33 mouse cellular contexts compared by ENCODE assay signal in genomic region chr4:125538301-125538965, GRCm38 (mm10). TPM values are rescaled to one million over a fixed set of nuclear protein-coding genes. Genes with fewer than 3 reads are reported as not detected.
DNase-seq lines count a peak whose midpoint lies in the region; ATAC-seq and TF ChIP-seq lines count a peak whose summit lies in the region.
"Had no signal": no experiment of that assay in that cellular context is flagged by ENCODE, and none has a peak within 500 bp of the region (broad histone marks: within the 10 kb centered on the region; RNA-seq: fewer than 3 reads in every experiment).

No protein-coding gene starts in this region.

- H3K27me3 ChIP-seq in hindbrain, embryonic 10.5 days (ENCODE audit: insufficient read depth, poor library complexity, severe bottlenecking): peaks cover 64% of the 10 kb centered on the region
- no peaks in the 10 kb centered on the region for H3K27me3 ChIP-seq in hindbrain, postnatal 0 days (ENCODE audit: insufficient read depth, low read length)
- H3K27me3 ChIP-seq in neural tube, embryonic 15.5 days (replicated peaks): peaks cover 16% of the 10 kb centered on the region
- H3K27me3 ChIP-seq: Patski had no signal

- no peak for TF ChIP-seq CTCF in hindbrain, postnatal 0 days (IDR thresholded peaks at IDR 0.05; ENCODE audit: low read depth)

- H3K4me2 ChIP-seq in hindbrain, postnatal 0 days (ENCODE audit: low read depth, low read length): no peak overlapping the region
- no peak overlapping the region for H3K4me2 ChIP-seq in neural tube, embryonic 15.5 days
- H3K4me2 ChIP-seq: forebrain, embryonic 13.5 days; hindbrain, embryonic 14.5 days; limb, embryonic 12.5 days; liver, embryonic 15.5 days; lung, embryonic 14.5 days; midbrain, embryonic 15.5 days had no signal

- no peak for ATAC-seq in hindbrain, postnatal 0 days
- no peak for ATAC-seq in neural tube, embryonic 15.5 days (ENCODE audit: low FRiP score)
- ATAC-seq: CD4-positive, CD25-positive, alpha-beta regulatory T cell, adult 4 months; forebrain, embryonic 13.5 days; midbrain, embryonic 15.5 days; Patski had no signal

- H3K4me1 ChIP-seq in hindbrain, embryonic 10.5 days (replicated peaks): peaks cover 59% of the 10 kb centered on the region
- peaks cover 8% of the 10 kb centered on the region for H3K4me1 ChIP-seq in hindbrain, postnatal 0 days (ENCODE audit: insufficient read depth, low read length)
- H3K4me1 ChIP-seq in neural tube, embryonic 15.5 days: peaks cover 29% of the 10 kb centered on the region
- H3K4me1 ChIP-seq: liver, embryonic 15.5 days had no signal

- H3K9me3 ChIP-seq in hindbrain, embryonic 10.5 days: 0 out of 2 replicates have a peak, but pooled peaks cover 3% of the 10 kb centered on the region
- no peaks in the 10 kb centered on the region for H3K9me3 ChIP-seq in hindbrain, postnatal 0 days (ENCODE audit: low read length)
- H3K9me3 ChIP-seq in neural tube, embryonic 15.5 days (replicated peaks): no peaks in the 10 kb centered on the region
- H3K9me3 ChIP-seq: forebrain, embryonic 13.5 days; heart, embryonic 10.5 days; limb, embryonic 12.5 days; liver, embryonic 15.5 days; midbrain, embryonic 10.5 days; midbrain, embryonic 15.5 days had no signal

- H3K4me3 ChIP-seq in hindbrain, embryonic 10.5 days: no peak overlapping the region
- no peak overlapping the region for H3K4me3 ChIP-seq in hindbrain, postnatal 0 days (ENCODE audit: low read length)
- no peak overlapping the region for H3K4me3 ChIP-seq in neural tube, embryonic 15.5 days (replicated peaks)
- H3K4me3 ChIP-seq: erythroblast, embryonic 14.5 days; forebrain, embryonic 13.5 days; heart, embryonic 10.5 days; layer of hippocampus, adult 2 months; left cerebral cortex, adult 2 months; limb, embryonic 12.5 days; liver, embryonic 15.5 days; midbrain, embryonic 10.5 days; midbrain, embryonic 15.5 days had no signal

- no peak overlapping the region for H3K9ac ChIP-seq in hindbrain, postnatal 0 days (replicated peaks; ENCODE audit: low read length)
- no peak overlapping the region for H3K9ac ChIP-seq in neural tube, embryonic 15.5 days (replicated peaks)
- H3K9ac ChIP-seq: forebrain, embryonic 13.5 days; hindbrain, embryonic 14.5 days; limb, embryonic 12.5 days; liver, embryonic 15.5 days; lung, embryonic 14.5 days; midbrain, embryonic 15.5 days had no signal

- H3K27ac ChIP-seq in hindbrain, embryonic 10.5 days: 0 out of 2 replicates have a peak overlapping the region, but pooled peaks have one; percentile 23
- no peak overlapping the region for H3K27ac ChIP-seq in hindbrain, postnatal 0 days
- H3K27ac ChIP-seq in neural tube, embryonic 15.5 days (replicated peaks): no peak overlapping the region
- H3K27ac ChIP-seq: forebrain, embryonic 13.5 days; heart, embryonic 10.5 days; hindbrain, embryonic 14.5 days; layer of hippocampus, adult 2 months; left cerebral cortex, adult 2 months; limb, embryonic 12.5 days; liver, embryonic 15.5 days; midbrain, embryonic 10.5 days; midbrain, embryonic 15.5 days; stomach, postnatal 0 days had no signal

- H3K36me3 ChIP-seq in hindbrain, embryonic 10.5 days: no peaks in the 10 kb centered on the region
- no peaks in the 10 kb centered on the region for H3K36me3 ChIP-seq in hindbrain, postnatal 0 days (ENCODE audit: insufficient read depth, low read length)
- no peaks in the 10 kb centered on the region for H3K36me3 ChIP-seq in neural tube, embryonic 15.5 days
- H3K36me3 ChIP-seq: heart, embryonic 10.5 days; limb, embryonic 12.5 days; liver, embryonic 15.5 days; midbrain, embryonic 10.5 days; midbrain, embryonic 15.5 days had no signal

- 22% methylated on average over 3 of the region's 3 CpGs for WGBS in hindbrain, embryonic 10.5 days
- WGBS in hindbrain, postnatal 0 days: 22% methylated on average over 3 of the region's 3 CpGs
- 15% methylated on average over 3 of the region's 3 CpGs for WGBS in neural tube, embryonic 15.5 days

- DNase-seq in hindbrain, embryonic 10.5 days (ENCODE audit: low spot score): no peak
- no peak for DNase-seq in hindbrain, postnatal 0 days (ENCODE audit: low spot score)
- peak; percentile 94 for DNase-seq in ZHBTc4 (ENCODE audit: low read depth, low spot score)
- DNase-seq in adrenal gland, postnatal 14 days: peak; percentile 38
- no peak for DNase-seq in cerebellum, adult 9-11 months
- no peak for DNase-seq in kidney, adult 11 months
- DNase-seq: cerebellum, adult 11-12 months; cerebellum, postnatal 10 days; gastrocnemius, postnatal 10 days; heart, postnatal 4 days; kidney, adult 2 months; kidney, postnatal 36 days; lung, embryonic 14.5 days; lung, postnatal 14 days; right cerebral cortex, adult 18-20 months; spleen, adult 18-20 months; thymus, adult 18-20 months; thymus, postnatal 25 days had no signal

RNA-seq across cellular contexts. Expression of gene Grik3, which starts 47.9 kb away (rescaled TPM):
- polyA plus RNA-seq in hindbrain, embryonic 10.5 days (2016; fragmentation: Nextera tagmentation; extraction: Ambion mirVana): 0.80 and 1.1 TPM in 2 replicates
- 30.1 and 32.0 TPM in 2 replicates for total RNA-seq in hindbrain, postnatal 0 days (2014; rRNA removed)
- polyA plus RNA-seq in hindbrain, postnatal 0 days (2015; fragmentation: Nextera tagmentation; extraction: Ambion mirVana): 4.2 TPM in 2 replicates
- 0.30 and 0.64 TPM in 2 replicates for total RNA-seq in adrenal gland, postnatal 14 days (2021)
- polyA plus RNA-seq in neural tube, embryonic 15.5 days (2015; fragmentation: Nextera tagmentation; extraction: Ambion mirVana): 4.0 and 4.4 TPM in 2 replicates
- total RNA-seq: liver, adult 2 months had no signal
- polyA plus RNA-seq: CD4-positive, CD25-positive, alpha-beta regulatory T cell, adult 4 months; erythroblast, embryonic 14.5 days; limb, embryonic 12.5 days; liver, embryonic 15.5 days; lung, embryonic 14.5 days; Patski had no signal

Comparison
In these comparisons a context has a peak if more than half of its experiments do, and no peak if none do; other contexts are left out.
1. DNase-seq: peak in ZHBTc4 (single experiment) and adrenal gland, postnatal 14 days (single experiment); none in hindbrain, embryonic 10.5 days (single experiment), hindbrain, postnatal 0 days (single experiment), cerebellum, adult 9-11 months (single experiment) and kidney, adult 11 months (single experiment).